Comparison of ENCODE assay signal across 14 mouse cellular contexts in genomic region chr5:24018621-24019261, GRCm38 (mm10). TPM values are rescaled to one million over a fixed set of nuclear protein-coding genes. Genes with fewer than 3 reads are reported as not detected.
DNase-seq lines count a peak whose midpoint lies in the region; ATAC-seq and TF ChIP-seq lines count a peak whose summit lies in the region.
"Had no signal": no experiment of that assay in that cellular context is flagged by ENCODE, and none has a peak within 500 bp of the region (broad histone marks: within the 10 kb centered on the region; RNA-seq: fewer than 3 reads in every experiment).

No protein-coding gene starts in this region.

- peak overlapping the region; percentile 82 for H3K27ac ChIP-seq in hindbrain, embryonic 10.5 days
- H3K27ac ChIP-seq in neural tube, embryonic 15.5 days (replicated peaks) = peak overlapping the region; percentile 76
- no peak overlapping the region for H3K27ac ChIP-seq in lung, postnatal 0 days (ENCODE audit: low read length)
- H3K27ac ChIP-seq: heart, adult 2 months; kidney, postnatal 0 days; limb, embryonic 10.5 days had no signal

- H3K36me3 ChIP-seq in hindbrain, embryonic 10.5 days = peaks cover 4% of the 10 kb centered on the region; the same call in 1 of the 2 replicates
- H3K36me3 ChIP-seq in neural tube, embryonic 15.5 days = no peaks in the 10 kb centered on the region
- H3K36me3 ChIP-seq in lung, postnatal 0 days (ENCODE audit: insufficient read depth, low read length) = no peaks in the 10 kb centered on the region
- H3K36me3 ChIP-seq: limb, embryonic 10.5 days had no signal

- peaks cover 6% of the 10 kb centered on the region; the same call in 1 of the 2 replicates for H3K9me3 ChIP-seq in hindbrain, embryonic 10.5 days
- H3K9me3 ChIP-seq in neural tube, embryonic 15.5 days (replicated peaks) = no peaks in the 10 kb centered on the region
- H3K9me3 ChIP-seq in lung, postnatal 0 days (ENCODE audit: low read length) = no peaks in the 10 kb centered on the region
- H3K9me3 ChIP-seq: limb, embryonic 10.5 days had no signal

- no peak overlapping the region for H3K4me3 ChIP-seq in hindbrain, embryonic 10.5 days
- no peak overlapping the region for H3K4me3 ChIP-seq in neural tube, embryonic 15.5 days (replicated peaks)
- H3K4me3 ChIP-seq in lung, postnatal 0 days (ENCODE audit: low read depth, low read length) = no peak overlapping the region
- H3K4me3 ChIP-seq: heart, adult 2 months; limb, embryonic 10.5 days; megakaryocyte, embryonic 14.5 days had no signal

- peak; percentile 10 for DNase-seq in embryo, embryonic 10.5 days (ENCODE audit: low spot score)
- no peak for DNase-seq in embryo, embryonic 10 days (ENCODE audit: low spot score)
- peak; percentile 23 for DNase-seq in hindbrain, embryonic 10.5 days (ENCODE audit: low spot score)
- DNase-seq in layer of hippocampus, postnatal 36 days = peak; percentile 26 to 42
- no peak for DNase-seq in lung, postnatal 0 days (ENCODE audit: low spot score)
- DNase-seq in urinary bladder, postnatal 10 days (ENCODE audit: low spot score) = no peak
- DNase-seq in cerebellum, adult 8-10 months = no peak
- DNase-seq: heart, adult 2 months; liver, postnatal 0 days; thymus, postnatal 36 days had no signal

- no peak for TF ChIP-seq EP300 in lung, postnatal 0 days (IDR thresholded peaks at IDR 0.05)

- ATAC-seq in neural tube, embryonic 15.5 days (ENCODE audit: low FRiP score) = no peak
- no peak for ATAC-seq in lung, postnatal 0 days
- ATAC-seq: liver, postnatal 0 days had no signal

- no peak overlapping the region for H3K9ac ChIP-seq in neural tube, embryonic 15.5 days (replicated peaks)
- H3K9ac ChIP-seq in lung, postnatal 0 days (replicated peaks; ENCODE audit: low read depth) = no peak overlapping the region
- H3K9ac ChIP-seq: liver, postnatal 0 days had no signal

- no peaks in the 10 kb centered on the region for H3K27me3 ChIP-seq in hindbrain, embryonic 10.5 days (ENCODE audit: insufficient read depth, poor library complexity, severe bottlenecking)
- no peaks in the 10 kb centered on the region for H3K27me3 ChIP-seq in neural tube, embryonic 15.5 days (replicated peaks)
- H3K27me3 ChIP-seq in lung, postnatal 0 days (replicated peaks; ENCODE audit: insufficient read depth, low read length) = no peaks in the 10 kb centered on the region
- H3K27me3 ChIP-seq: megakaryocyte, embryonic 14.5 days had no signal

- no peak overlapping the region for H3K4me2 ChIP-seq in neural tube, embryonic 15.5 days
- H3K4me2 ChIP-seq in lung, postnatal 0 days (replicated peaks; ENCODE audit: low read depth, low read length) = no peak overlapping the region

- no peak for TF ChIP-seq CTCF in lung, postnatal 0 days (IDR thresholded peaks at IDR 0.05)

- WGBS in hindbrain, embryonic 10.5 days = 75% methylated on average over 7 of the region's 7 CpGs
- WGBS in neural tube, embryonic 15.5 days = 29% methylated on average over 7 of the region's 7 CpGs
- 85% methylated on average over 7 of the region's 7 CpGs for WGBS in lung, postnatal 0 days

- peaks cover 24% of the 10 kb centered on the region for H3K4me1 ChIP-seq in hindbrain, embryonic 10.5 days (replicated peaks)
- peaks cover 32% of the 10 kb centered on the region for H3K4me1 ChIP-seq in neural tube, embryonic 15.5 days
- no peaks in the 10 kb centered on the region; the same call in 1 of the 2 replicates for H3K4me1 ChIP-seq in lung, postnatal 0 days (ENCODE audit: insufficient read depth, low read depth, low read length)

RNA-seq across cellular contexts. Expression of gene Fam126a, which starts 11.7 kb away (rescaled TPM):
- 27.8 and 28.5 TPM in 2 replicates for polyA plus RNA-seq in hindbrain, embryonic 10.5 days (2016; fragmentation: Nextera tagmentation; extraction: Ambion mirVana)
- 10 to 100 TPM; 28.1 to 28.7 TPM for total RNA-seq in layer of hippocampus, postnatal 36 days (2021)
- polyA plus RNA-seq in neural tube, embryonic 15.5 days (2015; fragmentation: Nextera tagmentation; extraction: Ambion mirVana) = 22.3 and 22.5 TPM in 2 replicates
- 11.5 and 12.4 TPM in 2 replicates for polyA plus RNA-seq in lung, postnatal 0 days (2015; fragmentation: Nextera tagmentation; extraction: Ambion mirVana)

Comparison
In these comparisons a context has a peak if more than half of its experiments do, and no peak if none do; other contexts are left out.
1. DNase-seq: peak in embryo, embryonic 10.5 days (single experiment), hindbrain, embryonic 10.5 days (single experiment) and layer of hippocampus, postnatal 36 days (2 of 2); none in embryo, embryonic 10 days (single experiment), lung, postnatal 0 days (single experiment), urinary bladder, postnatal 10 days (single experiment) and cerebellum, adult 8-10 months (single experiment).